Mouse (Mus musculus) embryonic fibroblast, embryonic 13.5 days (primary cell): ENCODE results near the gene AL732309.1. TPM values are rescaled to one million over a fixed set of nuclear protein-coding genes. Genes with fewer than 3 reads are reported as not detected.

ENCODE experiments used
- H3K27ac ChIP-seq: 2 replicates; pipeline ENCODE4 v1.5.1; 2012; ENCODE audit warnings: low read length, control low read depth, inconsistent platforms; ENCODE audit not compliant: insufficient read depth
- H3K4me1 ChIP-seq: 2 replicates; pipeline ENCODE4 v1.6.1; 2011; ENCODE audit warnings: low read length; ENCODE audit not compliant: control insufficient read depth, insufficient read depth
- H3K4me3 ChIP-seq: 2 replicates; pipeline ENCODE4 v1.5.1; 2011; ENCODE audit warnings: mild to moderate bottlenecking, control low read depth, low read length; ENCODE audit not compliant: insufficient read depth
- CTCF ChIP-seq: IDR thresholded peaks from 2 replicates; pipeline ENCODE4 v1.5.1; 2011; ENCODE audit warnings: mild to moderate bottlenecking, control low read depth, low read length, moderate library complexity, borderline replicate concordance; ENCODE audit not compliant: insufficient read depth
- POLR2A ChIP-seq: IDR thresholded peaks from 2 replicates; pipeline ENCODE4 v1.6.1; 2011; ENCODE audit warnings: low read depth, mild to moderate bottlenecking, control low read depth, low read length, moderate library complexity
- polyA plus RNA-seq: library from polyadenylated mRNA; stranded (reverse); fragments of >200 nt; gene quantifications from 2 replicates; pipeline ENCODE4 v1.2.4, GENCODE M21; 2011; ENCODE audit warnings: low read depth; ENCODE audit not compliant: missing spikeins, insufficient read length

Gene AL732309.1
- polyA plus RNA-seq, 1 experiment, result 2.3 TPM

DNA sequence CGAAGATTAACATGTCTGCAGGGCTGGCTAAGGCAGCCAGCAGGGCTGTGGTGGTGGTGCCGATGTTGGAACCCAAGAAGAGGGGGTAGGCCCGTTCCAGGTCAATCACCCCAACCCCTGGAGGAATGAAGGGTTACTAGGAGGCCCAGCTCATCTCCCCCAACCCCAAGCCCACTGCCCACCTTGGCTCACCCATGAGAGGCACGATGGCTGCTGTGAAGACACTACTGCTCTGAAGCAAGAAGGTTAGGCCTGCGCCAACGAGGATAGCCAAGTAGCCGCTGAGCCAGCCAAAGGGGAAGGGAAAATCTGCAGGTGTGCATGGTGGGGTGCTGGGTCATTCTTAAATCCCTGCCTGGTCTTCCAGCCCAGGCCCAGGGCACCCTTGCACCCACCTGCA, 16.1 kb downstream of the AL732309.1 start:
- H3K4me1 ChIP-seq, result peaks cover 2% of the 10 kb centered on the region; the same call in 1 of the 2 replicates
- H3K4me3 ChIP-seq, result no peak overlapping the region
- no peak for TF ChIP-seq CTCF
- TF ChIP-seq POLR2A, result no peak
- H3K27ac ChIP-seq, result no peak overlapping the region

DNA sequence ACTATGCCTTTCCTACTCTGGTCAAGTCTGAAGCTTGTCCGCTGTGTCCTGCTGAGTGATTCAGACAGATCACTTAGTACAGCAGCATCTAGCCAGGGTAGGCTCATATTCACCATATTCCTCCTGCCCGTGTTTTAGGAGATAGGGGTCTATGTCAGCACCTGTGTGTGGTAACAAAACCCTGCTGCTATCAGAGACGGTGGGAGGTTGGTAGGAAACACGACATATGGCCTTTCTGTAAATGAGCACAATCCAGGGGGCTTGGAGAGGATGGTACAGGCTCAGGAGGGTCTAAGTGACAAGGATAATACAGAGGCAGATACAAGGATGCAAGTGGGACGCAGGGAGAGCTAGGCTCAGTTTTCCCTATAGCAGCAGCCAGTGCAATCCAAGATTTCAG, 17.1 kb downstream of the AL732309.1 start:
- TF ChIP-seq POLR2A, result no peak
- TF ChIP-seq CTCF, result no peak
- H3K4me1 ChIP-seq, result peaks cover 3% of the 10 kb centered on the region; the same call in 1 of the 2 replicates
- no peak overlapping the region for H3K27ac ChIP-seq

DNA sequence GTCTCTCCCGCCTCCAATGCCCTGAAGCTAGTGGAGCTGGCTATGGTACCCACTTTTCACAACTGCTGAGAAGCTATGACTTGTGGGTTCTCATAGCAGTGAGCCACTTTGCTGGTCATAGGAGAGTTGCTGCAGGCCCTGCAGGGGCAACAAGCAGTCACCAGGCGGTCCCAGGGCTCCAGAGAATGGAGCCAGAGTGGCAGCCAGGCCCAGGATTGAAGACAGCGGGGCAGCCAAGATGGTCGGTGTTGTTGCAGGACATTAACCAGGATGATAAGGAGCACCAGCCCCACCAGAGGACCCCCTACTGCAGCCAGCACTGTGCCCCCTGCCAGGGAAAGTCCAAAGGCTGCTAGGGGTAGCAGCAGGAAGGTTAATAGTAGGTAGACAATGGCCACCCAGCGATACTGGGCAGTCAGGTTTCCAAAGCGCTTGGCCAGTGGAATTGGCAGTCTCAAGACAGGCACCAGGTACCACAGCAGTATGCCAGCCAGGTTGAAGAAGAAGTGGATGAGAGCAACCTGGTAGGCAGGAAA, 17.6 kb downstream of the AL732309.1 start:
- no peak overlapping the region for H3K27ac ChIP-seq
- peaks cover 3% of the 10 kb centered on the region; the same call in 1 of the 2 replicates for H3K4me1 ChIP-seq
- H3K4me3 ChIP-seq, result no peak overlapping the region
- TF ChIP-seq POLR2A (no peak), CTCF (no peak)

More for the DNA sequence above, 17.1 kb downstream of the AL732309.1 start:
- no peak overlapping the region for H3K4me3 ChIP-seq

- peak; percentile 90 for TF ChIP-seq CTCF
- no peak for TF ChIP-seq POLR2A
- H3K4me1 ChIP-seq, result peaks cover 3% of the 10 kb centered on the region; the same call in 1 of the 2 replicates
- H3K27ac ChIP-seq, result no peak overlapping the region
- H3K4me3 ChIP-seq, result no peak overlapping the region
Measured at GRCm38 (mm10) chr2:25228431-25228889, 18.2 kb downstream of the AL732309.1 start.

DNA sequence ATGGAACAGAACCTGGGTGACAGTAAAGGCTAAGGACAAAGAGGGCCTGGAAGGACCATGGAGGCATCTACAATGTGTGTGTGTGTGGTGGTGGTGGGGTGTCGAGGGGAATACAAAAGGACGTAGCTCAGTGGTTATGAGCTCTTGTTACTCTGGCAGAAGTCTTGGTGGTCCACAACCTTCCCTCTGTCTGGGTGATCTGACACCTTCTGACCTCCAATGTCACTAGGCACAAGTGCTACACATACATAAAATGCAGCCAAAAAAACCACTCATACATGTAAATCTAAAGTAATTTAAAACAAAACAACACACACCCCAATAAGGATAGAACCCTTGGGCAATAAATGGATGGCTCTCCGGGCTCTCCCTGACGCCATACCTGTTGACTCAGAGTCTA, 19.3 kb downstream of the AL732309.1 start:
- no peak for TF ChIP-seq CTCF
- Histone ChIP-seq H3K4me3 (no peak overlapping the region), H3K4me1 (peaks cover 3% of the 10 kb centered on the region; the same call in 1 of the 2 replicates), H3K27ac (no peak overlapping the region)

GRCm38 (mm10) chr2:25226864-25227263, 19.8 kb downstream of the AL732309.1 start:
- Histone ChIP-seq H3K4me3 (no peak overlapping the region), H3K4me1 (peaks cover 3% of the 10 kb centered on the region; the same call in 1 of the 2 replicates), H3K27ac (no peak overlapping the region)
- TF ChIP-seq POLR2A (no peak), CTCF (no peak)

DNA sequence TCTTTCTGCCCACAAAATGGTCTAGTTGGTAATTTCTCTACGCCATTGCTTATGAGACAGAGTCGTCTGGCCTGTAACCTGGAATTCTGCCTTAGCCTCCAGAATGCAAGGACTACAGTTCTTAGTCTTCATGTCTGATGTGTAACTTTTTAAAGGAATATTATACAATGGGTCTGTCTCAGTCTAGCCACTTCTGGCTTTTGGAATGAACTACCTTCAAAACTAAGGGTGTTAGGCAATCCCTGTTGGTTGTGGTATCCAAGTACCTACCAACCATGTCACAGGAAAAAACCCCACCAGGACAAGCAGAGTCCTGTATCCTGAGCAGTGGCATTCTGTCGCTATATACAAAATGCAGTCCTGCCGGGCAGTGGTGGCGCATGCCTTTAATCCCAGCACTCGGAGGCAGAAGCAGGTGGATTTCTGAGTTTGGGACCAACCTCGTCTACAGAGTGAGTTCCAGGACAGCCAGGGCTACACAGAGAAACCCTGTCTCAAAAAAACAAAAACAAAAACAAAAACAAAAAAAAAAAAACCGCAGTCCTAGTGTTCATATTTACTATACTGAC, 20.8 kb downstream of the AL732309.1 start:
- H3K4me3 ChIP-seq, result no peak overlapping the region; the same call in 1 of the 2 replicates
- TF ChIP-seq POLR2A (0 out of 2 replicates have a peak, but pooled peaks have one; percentile 17), CTCF (no peak)
- peaks cover 3% of the 10 kb centered on the region; the same call in 1 of the 2 replicates for H3K4me1 ChIP-seq

DNA sequence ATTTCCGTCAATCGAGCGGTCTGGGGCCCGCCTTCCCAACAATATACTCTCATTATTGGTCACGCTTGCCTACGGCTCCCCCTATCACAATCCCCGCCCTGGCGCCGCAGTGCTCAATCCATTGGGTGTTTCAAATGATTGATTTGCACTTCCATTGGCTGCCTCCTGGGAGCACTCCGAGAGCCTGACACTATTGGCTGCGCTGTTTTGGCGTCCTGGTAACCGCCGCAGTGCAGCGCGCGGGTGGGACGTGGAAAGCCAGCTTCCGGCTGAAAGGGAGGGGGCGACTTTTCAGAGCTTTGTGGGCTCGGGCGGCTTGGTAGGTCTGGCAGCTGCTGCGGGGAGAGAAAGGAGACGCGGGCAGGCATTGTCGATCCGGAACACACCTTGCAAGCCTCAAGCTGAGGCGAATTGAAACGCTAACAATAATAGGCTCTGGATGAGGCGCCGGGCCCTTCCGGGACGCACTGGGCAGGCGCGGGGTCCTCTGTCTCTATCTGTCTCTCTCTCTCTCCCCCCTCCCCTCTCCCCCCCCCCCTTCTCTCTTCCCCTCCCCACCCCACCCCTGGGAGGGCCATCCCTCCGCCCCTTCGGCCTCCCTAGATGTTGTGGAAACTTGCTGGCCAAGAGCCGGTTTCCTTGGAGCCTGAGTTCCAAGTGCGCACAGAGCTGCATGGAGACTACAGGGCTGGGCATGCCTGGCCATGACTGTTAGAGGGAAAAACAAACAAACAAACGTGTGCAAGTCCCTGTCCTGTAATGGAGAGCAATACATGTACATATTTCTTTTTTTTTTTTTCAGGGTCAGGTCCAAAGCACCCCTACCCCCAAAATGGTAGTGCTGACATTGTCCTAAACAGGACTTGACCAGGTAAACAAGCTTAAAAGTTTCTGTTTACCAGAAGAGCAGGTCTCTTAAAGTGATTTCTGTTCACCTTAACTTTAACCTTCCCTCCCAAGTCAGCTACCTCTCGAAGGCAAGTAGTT, 21.6 kb downstream of the AL732309.1 start:
- Histone ChIP-seq H3K4me1 (peaks cover 3% of the 10 kb centered on the region; the same call in 1 of the 2 replicates), H3K4me3 (peak overlapping the region; percentile 54), H3K27ac (peak overlapping the region; percentile 98)
- TF ChIP-seq POLR2A, result peak; percentile 66
- no peak for TF ChIP-seq CTCF

More for the DNA sequence above, 20.8 kb downstream of the AL732309.1 start:
- peak overlapping the region; percentile 98 for H3K27ac ChIP-seq

DNA sequence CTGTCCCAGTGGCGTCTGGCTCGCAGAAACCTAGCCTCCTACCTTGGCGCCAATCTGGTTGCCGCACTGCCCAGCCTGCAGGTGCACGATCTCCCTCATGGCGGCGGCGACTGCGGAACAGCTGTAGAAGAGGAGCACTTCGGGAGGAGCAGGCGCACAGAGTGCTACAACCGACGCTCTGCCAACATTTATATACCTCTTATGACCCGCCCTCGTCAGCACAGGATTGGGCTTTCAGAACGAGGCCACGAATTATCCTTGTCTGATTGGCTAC, 22.2 kb downstream of the AL732309.1 start, which contains the start of gene Tubb4b:
Gene Tubb4b, minus strand, starts transcription at position 211 of the 274 bp plus-strand sequence.
- no peak for TF ChIP-seq CTCF
- TF ChIP-seq POLR2A, result peak; percentile 100
- Histone ChIP-seq H3K4me3 (peak within 1 kb of the TSS; percentile 94), H3K4me1 (peaks cover 3% of the 10 kb centered on the region; the same call in 1 of the 2 replicates), H3K27ac (peak within 1 kb of the TSS; percentile 98)
